Mouse (Mus musculus) small intestine, adult 2 months (tissue): ENCODE measurements around the gene Inpp1.

ENCODE experiments used
- CTCF ChIP-seq: fragments of 200-500 bp; IDR thresholded peaks from 2 replicates; pipeline ENCODE4 v1.5.1; 2012; ENCODE audit warnings: low read depth, mild to moderate bottlenecking, control low read depth, inconsistent platforms, low read length, moderate library complexity, mixed read lengths; ENCODE audit not compliant: insufficient replicate concordance, insufficient read length; ENCODE audit errors: extremely low read depth
- POLR2A ChIP-seq: fragments of 200-500 bp; IDR thresholded peaks from 2 replicates; pipeline ENCODE4 v1.6.1; 2012; ENCODE audit warnings: low read depth, mild to moderate bottlenecking, control low read depth, inconsistent platforms, low read length, moderate library complexity

DNA sequence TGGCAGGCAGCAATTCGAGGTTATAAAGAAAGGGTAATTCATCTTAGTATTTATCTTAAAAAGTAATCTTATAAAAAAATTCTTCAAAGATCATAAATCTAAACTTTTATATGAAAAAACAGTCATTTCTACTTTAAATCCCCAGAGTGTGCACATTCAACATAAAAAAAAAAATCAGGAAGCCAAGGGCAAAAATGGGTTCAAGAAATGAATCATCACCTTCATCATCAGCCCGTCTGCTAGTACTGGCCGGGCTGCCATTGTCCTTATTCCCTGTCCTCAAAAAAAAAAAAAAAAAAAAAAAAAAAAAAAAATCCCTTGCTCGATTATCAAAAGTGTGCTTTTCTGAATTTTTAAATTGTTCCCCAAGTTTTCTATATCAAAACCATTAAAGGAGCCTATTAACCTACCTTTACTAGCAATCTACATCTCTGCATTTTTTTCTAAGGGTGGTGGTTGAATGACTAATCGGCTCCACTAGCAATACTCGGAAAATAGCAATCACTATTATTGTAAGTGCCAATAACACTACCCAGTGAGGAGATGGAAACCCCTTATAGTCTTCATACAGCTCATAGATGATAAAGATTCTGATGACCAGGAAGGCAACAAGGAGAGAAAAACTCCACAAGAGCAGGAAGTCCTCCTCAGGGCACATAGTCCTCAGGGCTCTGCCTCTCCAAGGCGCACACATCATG is 38.6 kb upstream of the Inpp1 start:
- no peak for TF ChIP-seq CTCF
- no peak for TF ChIP-seq POLR2A
